Mouse (Mus musculus): ENCODE results near the gene Ces2a. TPM values are rescaled to one million over a fixed set of nuclear protein-coding genes. Genes with fewer than 3 reads are reported as not detected.

Ces2a gene
- polyA plus RNA-seq (2012; rRNA removed): not detected in 2 replicates

- DNase-seq (ENCODE audit: low read depth): no peak
- TF ChIP-seq POLR2A (IDR thresholded peaks at IDR 0.05; ENCODE audit: borderline replicate concordance, extremely low read depth, insufficient read depth, insufficient read length, poor library complexity, severe bottlenecking): no peak
- no peak for TF ChIP-seq CTCF (IDR thresholded peaks at IDR 0.05; ENCODE audit: borderline replicate concordance, extremely low read depth, insufficient read depth, insufficient read length)
These were observed at the start of gene Ces2a for GRCm38 (mm10) chr8:104733753-104734152. Ces2a (plus strand) TSS chr8:104734003.

GRCm38 (mm10) chr8:104688433-104688832, 45.4 kb upstream of the Ces2a start:
- no peak for DNase-seq (ENCODE audit: low read depth)
- TF ChIP-seq POLR2A (IDR thresholded peaks at IDR 0.05; ENCODE audit: borderline replicate concordance, extremely low read depth, insufficient read depth, insufficient read length, poor library complexity, severe bottlenecking) (no peak), CTCF (IDR thresholded peaks at IDR 0.05; ENCODE audit: borderline replicate concordance, extremely low read depth, insufficient read depth, insufficient read length) (no peak)

- TF ChIP-seq POLR2A (IDR thresholded peaks at IDR 0.05; ENCODE audit: borderline replicate concordance, extremely low read depth, insufficient read depth, insufficient read length, poor library complexity, severe bottlenecking): no peak
- no peak for TF ChIP-seq CTCF (IDR thresholded peaks at IDR 0.05; ENCODE audit: borderline replicate concordance, extremely low read depth, insufficient read depth, insufficient read length)
- no peak for DNase-seq (ENCODE audit: low read depth)
These were observed 35.2 kb upstream of the Ces2a start for GRCm38 (mm10) chr8:104698556-104698955.

GRCm38 (mm10) chr8:104701900-104702299, 31.9 kb upstream of the Ces2a start:
- TF ChIP-seq CTCF (IDR thresholded peaks at IDR 0.05; ENCODE audit: borderline replicate concordance, extremely low read depth, insufficient read depth, insufficient read length): no peak
- no peak for TF ChIP-seq POLR2A (IDR thresholded peaks at IDR 0.05; ENCODE audit: borderline replicate concordance, extremely low read depth, insufficient read depth, insufficient read length, poor library complexity, severe bottlenecking)
- DNase-seq (ENCODE audit: low read depth): no peak

- no peak for DNase-seq (ENCODE audit: low read depth)
- TF ChIP-seq POLR2A (IDR thresholded peaks at IDR 0.05; ENCODE audit: borderline replicate concordance, extremely low read depth, insufficient read depth, insufficient read length, poor library complexity, severe bottlenecking): no peak
- no peak for TF ChIP-seq CTCF (IDR thresholded peaks at IDR 0.05; ENCODE audit: borderline replicate concordance, extremely low read depth, insufficient read depth, insufficient read length)
These were observed 12.6 kb upstream of the Ces2a start for GRCm38 (mm10) chr8:104721166-104721565.

GRCm38 (mm10) chr8:104731451-104731850, 2.4 kb upstream of the Ces2a start:
- TF ChIP-seq CTCF (IDR thresholded peaks at IDR 0.05; ENCODE audit: borderline replicate concordance, extremely low read depth, insufficient read depth, insufficient read length): no peak
- no peak for TF ChIP-seq POLR2A (IDR thresholded peaks at IDR 0.05; ENCODE audit: borderline replicate concordance, extremely low read depth, insufficient read depth, insufficient read length, poor library complexity, severe bottlenecking)

GRCm38 (mm10) chr8:104731969-104732368, 1.8 kb upstream of the Ces2a start:
- no peak for TF ChIP-seq POLR2A (IDR thresholded peaks at IDR 0.05; ENCODE audit: borderline replicate concordance, extremely low read depth, insufficient read depth, insufficient read length, poor library complexity, severe bottlenecking)
- TF ChIP-seq CTCF (IDR thresholded peaks at IDR 0.05; ENCODE audit: borderline replicate concordance, extremely low read depth, insufficient read depth, insufficient read length): no peak
- DNase-seq (ENCODE audit: low read depth): no peak

More at GRCm38 (mm10) chr8:104731451-104731850, 2.4 kb upstream of the Ces2a start:
- DNase-seq (ENCODE audit: low read depth): no peak

- DNase-seq (ENCODE audit: low read depth): no peak
- no peak for TF ChIP-seq POLR2A (IDR thresholded peaks at IDR 0.05; ENCODE audit: borderline replicate concordance, extremely low read depth, insufficient read depth, insufficient read length, poor library complexity, severe bottlenecking)
- TF ChIP-seq CTCF (IDR thresholded peaks at IDR 0.05; ENCODE audit: borderline replicate concordance, extremely low read depth, insufficient read depth, insufficient read length): no peak
These were observed 8.2 kb downstream of the Ces2a start for GRCm38 (mm10) chr8:104742039-104742438.

- no peak for DNase-seq (ENCODE audit: low read depth)
- TF ChIP-seq CTCF (IDR thresholded peaks at IDR 0.05; ENCODE audit: borderline replicate concordance, extremely low read depth, insufficient read depth, insufficient read length) (no peak), POLR2A (IDR thresholded peaks at IDR 0.05; ENCODE audit: borderline replicate concordance, extremely low read depth, insufficient read depth, insufficient read length, poor library complexity, severe bottlenecking) (no peak)
These were observed 9.6 kb downstream of the Ces2a start for GRCm38 (mm10) chr8:104743410-104743809.

GRCm38 (mm10) chr8:104752818-104753217, 19.0 kb downstream of the Ces2a start:
- DNase-seq (ENCODE audit: low read depth): no peak
- TF ChIP-seq POLR2A (IDR thresholded peaks at IDR 0.05; ENCODE audit: borderline replicate concordance, extremely low read depth, insufficient read depth, insufficient read length, poor library complexity, severe bottlenecking) (no peak), CTCF (IDR thresholded peaks at IDR 0.05; ENCODE audit: borderline replicate concordance, extremely low read depth, insufficient read depth, insufficient read length) (no peak)

GRCm38 (mm10) chr8:104757621-104758020, 23.8 kb downstream of the Ces2a start:
- peak; percentile 15 for DNase-seq (ENCODE audit: low read depth)
- no peak for TF ChIP-seq POLR2A (IDR thresholded peaks at IDR 0.05; ENCODE audit: borderline replicate concordance, extremely low read depth, insufficient read depth, insufficient read length, poor library complexity, severe bottlenecking)
- no peak for TF ChIP-seq CTCF (IDR thresholded peaks at IDR 0.05; ENCODE audit: borderline replicate concordance, extremely low read depth, insufficient read depth, insufficient read length)

- TF ChIP-seq CTCF (IDR thresholded peaks at IDR 0.05; ENCODE audit: borderline replicate concordance, extremely low read depth, insufficient read depth, insufficient read length) (no peak), POLR2A (IDR thresholded peaks at IDR 0.05; ENCODE audit: borderline replicate concordance, extremely low read depth, insufficient read depth, insufficient read length, poor library complexity, severe bottlenecking) (no peak)
- DNase-seq (ENCODE audit: low read depth): peak; percentile 38
These were observed 24.4 kb downstream of the Ces2a start for GRCm38 (mm10) chr8:104758209-104758608.

All from brain, embryonic 14.5 days (tissue).